Mouse (Mus musculus) MEL (cell line): ENCODE measurements around the gene Npffr2. TPM values are rescaled to one million over a fixed set of nuclear protein-coding genes. Genes with fewer than 3 reads are reported as not detected.

Experiments used
- DNase-seq: peaks from one replicate; pipeline ENCODE4 v3.0.0; 2011; ENCODE audit warnings: low read depth, low spot score
- H3K27ac ChIP-seq: 2 replicates; pipeline ENCODE4 v1.5.1; 2012; ENCODE audit warnings: low read depth, mild to moderate bottlenecking, control low read depth, low read length, moderate library complexity; ENCODE audit not compliant: control insufficient read depth
- H3K27me3 ChIP-seq, 2 experiments: fragments of 150-350 bp in 1 of 2; sonication (generic) in 1 of 2; 2 replicates each; pipeline ENCODE4 v1.6.1; 2012; ENCODE audit warnings: low read length in 2 of 2, mild to moderate bottlenecking in 2 of 2, improper control_type of control experiment in 1 of 2, moderate library complexity in 1 of 2; ENCODE audit not compliant: insufficient read depth in 2 of 2, control insufficient read depth in 1 of 2
- H3K36me3 ChIP-seq, 2 experiments: 2 replicates each; pipeline ENCODE4 v1.6.1; 2012 to 2014; ENCODE audit warnings: low read length in 2 of 2, improper control_type of control experiment in 1 of 2, inconsistent platforms in 1 of 2, mild to moderate bottlenecking in 1 of 2; ENCODE audit not compliant: insufficient read depth in 2 of 2, control insufficient read depth in 1 of 2
- H3K4me1 ChIP-seq, 2 experiments: fragments of 150-350 bp in 1 of 2; sonication (generic) in 1 of 2; 2 replicates each; pipeline ENCODE4 v1.6.1; 2012; ENCODE audit warnings: low read length in 2 of 2, improper control_type of control experiment in 1 of 2, mild to moderate bottlenecking in 1 of 2; ENCODE audit not compliant: insufficient read depth in 2 of 2, control insufficient read depth in 1 of 2
- H3K4me3 ChIP-seq, 2 experiments: fragments of 150-350 bp in 1 of 2; sonication (generic) in 1 of 2; 2 replicates each; pipeline ENCODE4 v1.5.1; 2012; ENCODE audit warnings: low read depth in 2 of 2, low read length in 2 of 2, mild to moderate bottlenecking in 2 of 2, moderate library complexity in 2 of 2, control low read depth in 1 of 2, improper control_type of control experiment in 1 of 2; ENCODE audit not compliant: control insufficient read depth in 1 of 2, insufficient read depth in 1 of 2
- H3K79me2 ChIP-seq: 2 replicates; pipeline ENCODE4 v1.6.1; 2012; ENCODE audit warnings: mild to moderate bottlenecking, low read length, moderate library complexity; ENCODE audit not compliant: control insufficient read depth, poor library complexity, insufficient read depth
- H3K9ac ChIP-seq: 2 replicates; pipeline ENCODE4 v1.6.1; 2012; ENCODE audit warnings: low read depth, mild to moderate bottlenecking, control low read depth, low read length, moderate library complexity; ENCODE audit not compliant: control insufficient read depth, poor library complexity, severe bottlenecking
- H3K9me3 ChIP-seq: fragments of 150-350 bp; sonication (generic); replicated peaks from 2 replicates; pipeline ENCODE4 v1.6.1; 2012; ENCODE audit warnings: mild to moderate bottlenecking, low read length, improper control_type of control experiment, moderate library complexity; ENCODE audit not compliant: insufficient read depth
- BHLHE40 ChIP-seq: IDR thresholded peaks from 2 replicates; pipeline ENCODE4 v1.6.1; 2012; ENCODE audit warnings: low read depth, mild to moderate bottlenecking, inconsistent platforms, low read length, improper control_type of control experiment, borderline replicate concordance
- CHD2 ChIP-seq: IDR thresholded peaks from 2 replicates; pipeline ENCODE4 v1.6.1; 2011; ENCODE audit warnings: low read length, improper control_type of control experiment
- CTCF ChIP-seq, 3 experiments: IDR thresholded peaks in 2 of 3; conservative IDR thresholded peaks in 1 of 3; 2 replicates each; pipeline ENCODE4 v1.5.1; 2011 to 2012; ENCODE audit warnings: low read length in 3 of 3, low read depth in 2 of 3, mild to moderate bottlenecking in 2 of 3, improper control_type of control experiment in 1 of 3, inconsistent platforms in 1 of 3, mixed read lengths in 1 of 3, moderate library complexity in 1 of 3; ENCODE audit not compliant: control insufficient read depth in 1 of 3, insufficient read depth in 1 of 3, poor library complexity in 1 of 3, severe bottlenecking in 1 of 3
- E2F4 ChIP-seq: IDR thresholded peaks from 2 replicates; pipeline ENCODE4 v1.6.1; 2011; ENCODE audit warnings: low read depth, low read length, improper control_type of control experiment, borderline replicate concordance
- ETS1 ChIP-seq: IDR thresholded peaks from 2 replicates; pipeline ENCODE4 v1.6.1; 2012; ENCODE audit warnings: low read depth, mild to moderate bottlenecking, inconsistent platforms, low read length, improper control_type of control experiment, moderate library complexity
- GABPA ChIP-seq: IDR thresholded peaks from 2 replicates; pipeline ENCODE4 v1.6.1; 2012; ENCODE audit warnings: low read depth, mild to moderate bottlenecking, inconsistent platforms, low read length, improper control_type of control experiment, moderate library complexity
- GATA1 ChIP-seq: IDR thresholded peaks from 2 replicates; pipeline ENCODE4 v1.6.1; 2011; ENCODE audit warnings: low read depth, low read length, improper control_type of control experiment
- HCFC1 ChIP-seq: IDR thresholded peaks from 2 replicates; pipeline ENCODE4 v1.6.1; 2012; ENCODE audit warnings: low read depth, mild to moderate bottlenecking, inconsistent platforms, low read length, improper control_type of control experiment, moderate library complexity
- KAT2A ChIP-seq: conservative IDR thresholded peaks from 2 replicates; pipeline ENCODE4 v1.6.1; 2012; ENCODE audit warnings: low read depth, low read length, improper control_type of control experiment, inconsistent platforms
- MAFK ChIP-seq: IDR thresholded peaks from 2 replicates; pipeline ENCODE4 v1.6.1; 2011; ENCODE audit warnings: low read depth, mild to moderate bottlenecking, low read length, improper control_type of control experiment, borderline replicate concordance
- MAX ChIP-seq: IDR thresholded peaks from 2 replicates; pipeline ENCODE4 v1.6.1; 2011; ENCODE audit warnings: low read length, improper control_type of control experiment
- MAZ ChIP-seq: IDR thresholded peaks from 2 replicates; pipeline ENCODE4 v1.6.1; 2012; ENCODE audit warnings: low read depth, mild to moderate bottlenecking, inconsistent platforms, low read length, improper control_type of control experiment
- MEF2A ChIP-seq: IDR thresholded peaks from 2 replicates; pipeline ENCODE4 v1.6.1; 2014; ENCODE audit warnings: low read depth, mild to moderate bottlenecking, inconsistent platforms, low read length, improper control_type of control experiment; ENCODE audit not compliant: poor library complexity, insufficient replicate concordance, severe bottlenecking; ENCODE audit errors: extremely low read depth
- MXI1 ChIP-seq: IDR thresholded peaks from 2 replicates; pipeline ENCODE4 v1.6.1; 2011; ENCODE audit warnings: mild to moderate bottlenecking, low read depth, low read length, improper control_type of control experiment
- MYC ChIP-seq: IDR thresholded peaks from 2 replicates; pipeline ENCODE4 v1.6.1; 2011; ENCODE audit warnings: low read depth, mild to moderate bottlenecking, low read length, improper control_type of control experiment, moderate library complexity
- NRF1 ChIP-seq: IDR thresholded peaks from 2 replicates; pipeline ENCODE4 v1.6.1; 2014; ENCODE audit warnings: low read depth, mild to moderate bottlenecking, inconsistent platforms, low read length, improper control_type of control experiment, moderate library complexity; ENCODE audit not compliant: poor library complexity, insufficient read depth, severe bottlenecking
- POLR2A ChIP-seq, 2 experiments: IDR thresholded peaks; 2 replicates each; pipeline ENCODE4 v1.6.1; 2011 to 2012; ENCODE audit warnings: low read length in 2 of 2, mild to moderate bottlenecking in 2 of 2, control low read depth in 1 of 2, improper control_type of control experiment in 1 of 2, low read depth in 1 of 2, moderate library complexity in 1 of 2; ENCODE audit not compliant: control insufficient read depth in 1 of 2, insufficient read depth in 1 of 2, poor library complexity in 1 of 2
- POLR2AphosphoS5 ChIP-seq: IDR thresholded peaks from 2 replicates; pipeline ENCODE4 v1.6.1; 2012; ENCODE audit warnings: low read depth, borderline replicate concordance, mild to moderate bottlenecking, inconsistent platforms, low read length, moderate library complexity, mixed read lengths
- RCOR1 ChIP-seq: IDR thresholded peaks from 2 replicates; pipeline ENCODE4 v1.6.1; 2012; ENCODE audit warnings: low read depth, mild to moderate bottlenecking, inconsistent platforms, low read length, improper control_type of control experiment
- SIN3A ChIP-seq: IDR thresholded peaks from 2 replicates; pipeline ENCODE4 v1.6.1; 2012; ENCODE audit warnings: low read length, improper control_type of control experiment, inconsistent platforms
- TBP ChIP-seq: IDR thresholded peaks from 2 replicates; pipeline ENCODE4 v1.8.0; 2011; ENCODE audit warnings: low read depth, low read length, improper control_type of control experiment
- TCF12 ChIP-seq: IDR thresholded peaks from 2 replicates; pipeline ENCODE4 v1.6.1; 2014; ENCODE audit warnings: low read depth, mild to moderate bottlenecking, inconsistent platforms, low read length, improper control_type of control experiment, moderate library complexity
- UBTF ChIP-seq: IDR thresholded peaks from 2 replicates; pipeline ENCODE4 v1.6.1; 2012; ENCODE audit warnings: low read depth, mild to moderate bottlenecking, inconsistent platforms, low read length, improper control_type of control experiment, moderate library complexity, borderline replicate concordance; ENCODE audit not compliant: insufficient read depth
- USF1 ChIP-seq: IDR thresholded peaks from 2 replicates; pipeline ENCODE4 v1.6.1; 2014; ENCODE audit warnings: low read depth, mild to moderate bottlenecking, inconsistent platforms, low read length, improper control_type of control experiment, moderate library complexity
- ZC3H11A ChIP-seq: IDR thresholded peaks from 2 replicates; pipeline ENCODE4 v1.6.1; 2012; ENCODE audit warnings: low read depth, mild to moderate bottlenecking, inconsistent platforms, low read length, improper control_type of control experiment
- ZKSCAN1 ChIP-seq: IDR thresholded peaks from 2 replicates; pipeline ENCODE4 v1.6.1; 2012; ENCODE audit warnings: low read depth, mild to moderate bottlenecking, inconsistent platforms, low read length, improper control_type of control experiment, moderate library complexity
- polyA plus RNA-seq, 2 experiments: library from polyadenylated mRNA; stranded (reverse) in 1 of 2; unstranded in 1 of 2; fragments of >175 nt in 1 of 2; fragments of >200 nt in 1 of 2; gene quantifications; 2 replicates each; pipeline versions ENCODE4 v1.2.1 to v1.2.4; 2012; ENCODE audit warnings: low replicate concordance in 2 of 2, low read depth in 1 of 2; ENCODE audit not compliant: insufficient read length in 2 of 2, insufficient read depth in 1 of 2, missing spikeins in 1 of 2
- total RNA-seq: library from RNA; depleted of rRNA; stranded (reverse); fragments of 300-350 nt; gene quantifications from 2 replicates; pipeline ENCODE4 v1.2.3, GENCODE M21; 2012

Npffr2 gene
- total and polyA plus RNA-seq, 3 experiments, result not detected

GRCm38 (mm10) chr5:89561381-89561780, 34.2 kb downstream of the Npffr2 start:
- no peak overlapping the region for H3K4me3 ChIP-seq
- TF ChIP-seq TCF12 (no peak), HCFC1 (no peak), CHD2 (no peak), POLR2A (IDR thresholded peaks at IDR 0.05; ENCODE audit: control insufficient read depth in 1 of 2, insufficient read depth in 1 of 2, low read depth in 1 of 2, low read length in 2 of 2, poor library complexity in 1 of 2) (no peak), KAT2A (no peak), MXI1 (no peak), BHLHE40 (no peak), ZC3H11A (no peak)
- TF ChIP-seq, all 39 proteins: peak for 0
- H3K36me3 ChIP-seq, result no peaks in the 10 kb centered on the region
- H3K9me3 ChIP-seq, result no peaks in the 10 kb centered on the region
- H3K4me1 ChIP-seq, result no peaks in the 10 kb centered on the region
- no peak overlapping the region for H3K9ac ChIP-seq
- H3K79me2 ChIP-seq, result no peaks in the 10 kb centered on the region
- H3K27me3 ChIP-seq, result no peaks in the 10 kb centered on the region
- H3K27ac ChIP-seq, result no peak overlapping the region
- no peak for DNase-seq

- H3K4me3 ChIP-seq, result no peak overlapping the region
- no peaks in the 10 kb centered on the region for H3K79me2 ChIP-seq
- no peaks in the 10 kb centered on the region for H3K9me3 ChIP-seq
- no peak overlapping the region for H3K27ac ChIP-seq
- H3K27me3 ChIP-seq, result no peaks in the 10 kb centered on the region
- TF ChIP-seq ZC3H11A (no peak), MAZ (no peak), ETS1 (no peak), GATA1 (no peak), NRF1 (no peak), BHLHE40 (no peak), CTCF (IDR thresholded peaks at IDR 0.05 in 2 of 3, conservative IDR thresholded peaks at IDR 0.05 in 1 of 3; ENCODE audit: control insufficient read depth in 1 of 3, insufficient read depth in 1 of 3, low read depth in 2 of 3, low read length in 3 of 3, poor library complexity in 1 of 3, severe bottlenecking in 1 of 3) (no peak)
- no peak overlapping the region for H3K9ac ChIP-seq
- H3K4me1 ChIP-seq, result no peaks in the 10 kb centered on the region
- no peaks in the 10 kb centered on the region for H3K36me3 ChIP-seq
- no peak for DNase-seq
Observed at GRCm38 (mm10) chr5:89578678-89579077, 51.4 kb downstream of the Npffr2 start.

GRCm38 (mm10) chr5:89579181-89579580, 52.0 kb downstream of the Npffr2 start:
- Histone ChIP-seq H3K36me3 (no peaks in the 10 kb centered on the region), H3K9ac (no peak overlapping the region), H3K79me2 (no peaks in the 10 kb centered on the region), H3K4me3 (no peak overlapping the region), H3K27me3 (no peaks in the 10 kb centered on the region), H3K9me3 (no peaks in the 10 kb centered on the region), H3K27ac (no peak overlapping the region), H3K4me1 (no peaks in the 10 kb centered on the region)
- DNase-seq, result no peak
- TF ChIP-seq TBP (no peak), E2F4 (no peak), GABPA (no peak), MXI1 (no peak), CTCF (IDR thresholded peaks at IDR 0.05 in 2 of 3, conservative IDR thresholded peaks at IDR 0.05 in 1 of 3; ENCODE audit: control insufficient read depth in 1 of 3, insufficient read depth in 1 of 3, low read depth in 2 of 3, low read length in 3 of 3, poor library complexity in 1 of 3, severe bottlenecking in 1 of 3) (no peak), BHLHE40 (no peak), MAZ (no peak), MEF2A (no peak), SIN3A (no peak), RCOR1 (no peak), MYC (no peak), USF1 (no peak), MAFK (no peak), MAX (no peak), ZKSCAN1 (no peak), UBTF (no peak), ETS1 (no peak), POLR2AphosphoS5 (no peak)
